Mouse (Mus musculus) embryonic facial prominence, embryonic 13.5 days (tissue): ENCODE results near the gene Ccdc154. TPM values are rescaled to one million over a fixed set of nuclear protein-coding genes. Genes with fewer than 3 reads are reported as not detected.
"Not testable (repeated sequence)": the region's sequence is repeated elsewhere in the genome, so short reads cannot be mapped to it uniquely, and the experiment has no call there.

ENCODE experiments used
- ATAC-seq: fragments of 200-750 bp; cut with Nextera tagmentation; 2 replicates; pipeline ENCODE4 v1.8.0; 2017; ENCODE audit warnings: low read depth; ENCODE audit not compliant: insufficient number of reproducible peaks, insufficient read depth, low FRiP score, low TSS enrichment
- H3K27ac ChIP-seq: fragments of 300-500 bp; sonication (generic); 2 replicates; pipeline ENCODE4 v1.5.1; 2015; ENCODE audit warnings: moderate library complexity, mild to moderate bottlenecking, inconsistent platforms
- H3K27me3 ChIP-seq: fragments of 300-500 bp; sonication (generic); 2 replicates; pipeline ENCODE4 v1.6.1; 2015; ENCODE audit warnings: mild to moderate bottlenecking, inconsistent platforms
- H3K36me3 ChIP-seq: fragments of 300-500 bp; sonication (generic); 2 replicates; pipeline ENCODE4 v1.6.1; 2015; ENCODE audit warnings: mild to moderate bottlenecking, inconsistent platforms
- H3K4me1 ChIP-seq: fragments of 300-500 bp; sonication (generic); 2 replicates; pipeline ENCODE4 v1.6.1; 2015; ENCODE audit warnings: inconsistent platforms
- H3K4me2 ChIP-seq: fragments of 300-500 bp; sonication (generic); 2 replicates; pipeline ENCODE4 v1.6.1; 2015; ENCODE audit warnings: moderate library complexity, mild to moderate bottlenecking, inconsistent platforms
- H3K4me3 ChIP-seq: fragments of 300-500 bp; sonication (generic); 2 replicates; pipeline ENCODE4 v1.5.1; 2015; ENCODE audit warnings: mild to moderate bottlenecking, inconsistent platforms
- H3K9ac ChIP-seq: fragments of 300-500 bp; sonication (generic); 2 replicates; pipeline ENCODE4 v1.6.1; 2015; ENCODE audit warnings: mild to moderate bottlenecking, inconsistent platforms
- H3K9me3 ChIP-seq: fragments of 300-500 bp; sonication (generic); 2 replicates; pipeline ENCODE4 v1.6.1; 2016; ENCODE audit warnings: inconsistent platforms
- WGBS: fragments of 180-500 bp; shearing (Covaris S2); methylation state at CpG from one replicate; pipeline ENCODE4 v1.1.7; 2015; ENCODE audit warnings: mixed read lengths; 5-methylcytosine and 5-hydroxymethylcytosine counted together
- polyA plus RNA-seq: library from polyadenylated mRNA; unstranded; fragments of >200 nt; fragmentation: Nextera tagmentation; extraction: Ambion mirVana; gene quantifications from 2 replicates; pipeline ENCODE4 v1.2.1, GENCODE M21; 2015

Ccdc154 gene
- not detected in 2 replicates for polyA plus RNA-seq

- no peak within 1 kb of the TSS for H3K27ac ChIP-seq
- H3K4me2 ChIP-seq: no peak within 1 kb of the TSS
- H3K27me3 ChIP-seq: no peaks in the 10 kb centered on the region
- H3K4me3 ChIP-seq: no peak within 1 kb of the TSS
- no peaks in the 10 kb centered on the region for H3K9me3 ChIP-seq
- ATAC-seq: no peak
- peak within 1 kb of the TSS; percentile 37; the same call in 1 of the 2 replicates for H3K9ac ChIP-seq
- peaks cover 46% of the 10 kb centered on the region for H3K36me3 ChIP-seq
- WGBS: 82% methylated on average over 1 of the region's 1 CpGs
- H3K4me1 ChIP-seq: no peaks in the 10 kb centered on the region
These were observed at the start of gene Ccdc154 for GRCm38 (mm10) chr17:25162161-25162560. Ccdc154 (plus strand) TSS chr17:25162461.

GRCm38 (mm10) chr17:25114908-25115645 lies 47.2 kb upstream of the Ccdc154 start:
- peaks cover 40% of the 10 kb centered on the region for H3K36me3 ChIP-seq
- peak overlapping the region; percentile 71 for H3K4me3 ChIP-seq
- H3K4me1 ChIP-seq: peaks cover 11% of the 10 kb centered on the region
- H3K4me2 ChIP-seq: peak overlapping the region; percentile 93
- no peaks in the 10 kb centered on the region for H3K27me3 ChIP-seq
- no peaks in the 10 kb centered on the region for H3K9me3 ChIP-seq
- ATAC-seq: no peak; the same call in none of the 2 replicates
- 8% methylated on average over 23 of the region's 23 CpGs for WGBS
- H3K9ac ChIP-seq: peak overlapping the region; percentile 82
- peak overlapping the region; percentile 92 for H3K27ac ChIP-seq

GRCm38 (mm10) chr17:25115664-25116432 lies 46.4 kb upstream of the Ccdc154 start, which contains the start of gene Telo2:
Telo2 (minus strand) TSS chr17:25115967.
- Histone ChIP-seq H3K27ac (peak within 1 kb of the TSS; percentile 92), H3K36me3 (peaks cover 33% of the 10 kb centered on the region), H3K4me2 (peak within 1 kb of the TSS; percentile 93), H3K9me3 (no peaks in the 10 kb centered on the region), H3K27me3 (no peaks in the 10 kb centered on the region), H3K4me3 (peak within 1 kb of the TSS; percentile 71), H3K4me1 (peaks cover 18% of the 10 kb centered on the region), H3K9ac (peak within 1 kb of the TSS; percentile 82)
- peak; percentile 82 for ATAC-seq
- 4% methylated on average over 40 of the region's 40 CpGs for WGBS

GRCm38 (mm10) chr17:25117263-25117662 lies 45.0 kb upstream of the Ccdc154 start:
- Histone ChIP-seq H3K36me3 (peaks cover 20% of the 10 kb centered on the region), H3K9me3 (no peaks in the 10 kb centered on the region), H3K4me2 (no peak overlapping the region), H3K4me3 (no peak overlapping the region), H3K4me1 (peaks cover 18% of the 10 kb centered on the region), H3K27me3 (no peaks in the 10 kb centered on the region), H3K9ac (no peak overlapping the region), H3K27ac (no peak overlapping the region)
- ATAC-seq: no peak
- 30% methylated on average over 4 of the region's 4 CpGs for WGBS

GRCm38 (mm10) chr17:25120406-25120805 lies 41.9 kb upstream of the Ccdc154 start, which contains the start of gene Ptx4:
Ptx4 (plus strand) TSS chr17:25120760.
- 16% methylated on average over 3 of the region's 3 CpGs for WGBS
- peaks cover 12% of the 10 kb centered on the region for H3K4me1 ChIP-seq
- H3K4me3 ChIP-seq: no peak within 1 kb of the TSS
- H3K36me3 ChIP-seq: no peaks in the 10 kb centered on the region
- no peak within 1 kb of the TSS for H3K27ac ChIP-seq
- no peaks in the 10 kb centered on the region; the same call in 1 of the 2 replicates for H3K27me3 ChIP-seq
- ATAC-seq: no peak
- no peaks in the 10 kb centered on the region for H3K9me3 ChIP-seq
- H3K4me2 ChIP-seq: no peak within 1 kb of the TSS
- 0 out of 2 replicates have a peak within 1 kb of the TSS, but pooled peaks have one; percentile 32 for H3K9ac ChIP-seq

- no peak overlapping the region for H3K4me2 ChIP-seq
- H3K9me3 ChIP-seq: no peaks in the 10 kb centered on the region
- no peak for ATAC-seq
- 31% methylated on average over 7 of the region's 7 CpGs for WGBS
- peaks cover 7% of the 10 kb centered on the region for H3K4me1 ChIP-seq
- H3K36me3 ChIP-seq: no peaks in the 10 kb centered on the region
- H3K9ac ChIP-seq: no peak overlapping the region
- no peaks in the 10 kb centered on the region; the same call in 1 of the 2 replicates for H3K27me3 ChIP-seq
- H3K4me3 ChIP-seq: no peak overlapping the region
- H3K27ac ChIP-seq: no peak overlapping the region
These were observed 38.3 kb upstream of the Ccdc154 start for GRCm38 (mm10) chr17:25123979-25124378.

- 67% methylated on average over 3 of the region's 3 CpGs for WGBS
- not testable (repeated sequence) for H3K9me3 ChIP-seq, H3K27ac ChIP-seq, H3K9ac ChIP-seq, H3K4me2 ChIP-seq, H3K4me1 ChIP-seq, ATAC-seq, H3K27me3 ChIP-seq, H3K36me3 ChIP-seq, H3K4me3 ChIP-seq
These were observed 36.7 kb upstream of the Ccdc154 start for GRCm38 (mm10) chr17:25125442-25126060.

- no peaks in the 10 kb centered on the region for H3K9me3 ChIP-seq
- no peak for ATAC-seq
- no peak overlapping the region for H3K4me2 ChIP-seq
- WGBS: 67% methylated on average over 8 of the region's 8 CpGs
- H3K36me3 ChIP-seq: no peaks in the 10 kb centered on the region
- no peak overlapping the region for H3K4me3 ChIP-seq
- no peak overlapping the region for H3K27ac ChIP-seq
- no peaks in the 10 kb centered on the region for H3K4me1 ChIP-seq
- no peaks in the 10 kb centered on the region; the same call in 1 of the 2 replicates for H3K27me3 ChIP-seq
- H3K9ac ChIP-seq: no peak overlapping the region
These were observed 35.2 kb upstream of the Ccdc154 start for GRCm38 (mm10) chr17:25127079-25127478.

GRCm38 (mm10) chr17:25127681-25128080 lies 34.6 kb upstream of the Ccdc154 start:
- no peak overlapping the region for H3K4me2 ChIP-seq
- no peak overlapping the region for H3K9ac ChIP-seq
- H3K36me3 ChIP-seq: no peaks in the 10 kb centered on the region
- WGBS: 73% methylated on average over 9 of the region's 9 CpGs
- no peak overlapping the region for H3K27ac ChIP-seq
- H3K4me1 ChIP-seq: no peaks in the 10 kb centered on the region
- no peak for ATAC-seq
- no peaks in the 10 kb centered on the region for H3K9me3 ChIP-seq
- no peaks in the 10 kb centered on the region; the same call in 1 of the 2 replicates for H3K27me3 ChIP-seq
- no peak overlapping the region for H3K4me3 ChIP-seq

GRCm38 (mm10) chr17:25130060-25130459 lies 32.2 kb upstream of the Ccdc154 start:
- Histone ChIP-seq H3K4me1 (peaks cover 9% of the 10 kb centered on the region), H3K9ac (no peak overlapping the region), H3K27ac (no peak overlapping the region), H3K4me2 (no peak overlapping the region), H3K4me3 (no peak overlapping the region), H3K27me3 (no peaks in the 10 kb centered on the region), H3K9me3 (no peaks in the 10 kb centered on the region), H3K36me3 (no peaks in the 10 kb centered on the region)
- 83% methylated on average over 1 of the region's 1 CpGs for WGBS
- ATAC-seq: no peak

GRCm38 (mm10) chr17:25133275-25133698 lies 29.0 kb upstream of the Ccdc154 start, which contains the start of gene Clcn7:
Clcn7 (plus strand) TSS chr17:25133391.
- WGBS: under 1% methylated on average over 40 of the region's 40 CpGs
- Histone ChIP-seq H3K4me3 (peak within 1 kb of the TSS; percentile 95), H3K4me2 (peak within 1 kb of the TSS; percentile 80), H3K27ac (peak within 1 kb of the TSS; percentile 51; the same call in 1 of the 2 replicates), H3K9ac (peak within 1 kb of the TSS; percentile 90), H3K4me1 (peaks cover 9% of the 10 kb centered on the region), H3K36me3 (peaks cover 15% of the 10 kb centered on the region; the same call in 1 of the 2 replicates), H3K27me3 (no peaks in the 10 kb centered on the region), H3K9me3 (no peaks in the 10 kb centered on the region)
- peak; percentile 90; the same call in 1 of the 2 replicates for ATAC-seq
